ENCODE assay signal across 9 mouse cellular contexts in genomic region chr2:116812869-116813558, GRCm38 (mm10).
DNase-seq lines count a peak whose midpoint lies in the region; ATAC-seq and TF ChIP-seq lines count a peak whose summit lies in the region.
"Had no signal": no experiment of that assay in that cellular context is flagged by ENCODE, and none has a peak within 500 bp of the region (broad histone marks: within the 10 kb centered on the region; RNA-seq: fewer than 3 reads in every experiment).

No protein-coding gene starts in this region.

- H3K4me1 ChIP-seq in lung, embryonic 14.5 days (ENCODE audit: insufficient read depth): no peaks in the 10 kb centered on the region; the same call in 1 of the 2 replicates
- peaks cover 12% of the 10 kb centered on the region for H3K4me1 ChIP-seq in stomach, embryonic 14.5 days (ENCODE audit: control insufficient read depth, insufficient read depth, low read length)

- TF ChIP-seq CTCF in lung, embryonic 14.5 days (IDR thresholded peaks at IDR 0.05; ENCODE audit: low read depth): no peak

- 0 out of 2 replicates have a peak overlapping the region, but pooled peaks have one; percentile 1 for H3K4me2 ChIP-seq in lung, embryonic 14.5 days
- 0 out of 2 replicates have a peak overlapping the region, but pooled peaks have one; percentile 10 for H3K4me2 ChIP-seq in stomach, embryonic 14.5 days (replicated peaks; ENCODE audit: low read depth, low read length)

- DNase-seq in adrenal gland, postnatal 14 days: peak; percentile 5
- no peak for DNase-seq in adrenal gland, postnatal 4 days (ENCODE audit: low spot score in 2 of 2)
- DNase-seq in lung, embryonic 14.5 days: peak; percentile 61
- DNase-seq in lung, postnatal 25 days (ENCODE audit: low spot score): no peak
- peak; percentile 26 to 44 for DNase-seq in kidney, postnatal 25 days
- no peak for DNase-seq in right cerebral cortex, postnatal 25 days
- DNase-seq: right cerebral cortex, adult 18-20 months had no signal

- H3K36me3 ChIP-seq in lung, embryonic 14.5 days (ENCODE audit: insufficient read depth): no peaks in the 10 kb centered on the region
- no peaks in the 10 kb centered on the region for H3K36me3 ChIP-seq in stomach, embryonic 14.5 days (ENCODE audit: control insufficient read depth, insufficient read depth, low read length)

- 25% methylated on average over 13 of the region's 13 CpGs for WGBS in lung, embryonic 14.5 days
- 23% methylated on average over 13 of the region's 13 CpGs for WGBS in stomach, embryonic 14.5 days

- H3K9me3 ChIP-seq in lung, embryonic 14.5 days (ENCODE audit: low read depth, low read length): no peaks in the 10 kb centered on the region
- no peaks in the 10 kb centered on the region for H3K9me3 ChIP-seq in stomach, embryonic 14.5 days (ENCODE audit: control insufficient read depth, low read depth, low read length)

- no peak overlapping the region for H3K4me3 ChIP-seq in lung, embryonic 14.5 days (ENCODE audit: low read depth, low read length)
- no peak overlapping the region for H3K4me3 ChIP-seq in stomach, embryonic 14.5 days (ENCODE audit: low read depth, low read length)

- H3K9ac ChIP-seq in lung, embryonic 14.5 days: no peak overlapping the region
- H3K9ac ChIP-seq in stomach, embryonic 14.5 days (replicated peaks; ENCODE audit: low read depth, low read length): no peak overlapping the region

- H3K27me3 ChIP-seq in lung, embryonic 14.5 days (ENCODE audit: insufficient read depth, low read length): no peaks in the 10 kb centered on the region
- no peaks in the 10 kb centered on the region for H3K27me3 ChIP-seq in stomach, embryonic 14.5 days (ENCODE audit: control insufficient read depth, insufficient read depth, low read length)

- no peak overlapping the region for H3K27ac ChIP-seq in lung, embryonic 14.5 days (ENCODE audit: low read depth)
- H3K27ac ChIP-seq in stomach, embryonic 14.5 days (ENCODE audit: low read length): no peak overlapping the region

- ATAC-seq in lung, embryonic 14.5 days (ENCODE audit: insufficient read depth): peak; percentile 30; the same call in 1 of the 2 replicates
- no peak for ATAC-seq in stomach, embryonic 14.5 days (ENCODE audit: insufficient number of reproducible peaks, insufficient read depth, low FRiP score, low read depth)
- ATAC-seq in megakaryocyte, adult 5-6 weeks (ENCODE audit: poor library complexity, severe bottlenecking): no peak

Comparison
In these comparisons a context has a peak if more than half of its experiments do, and no peak if none do; other contexts are left out.
1. DNase-seq: peak in adrenal gland, postnatal 14 days (single experiment), lung, embryonic 14.5 days (single experiment) and kidney, postnatal 25 days (2 of 2); none in adrenal gland, postnatal 4 days (0 of 2), lung, postnatal 25 days (single experiment) and right cerebral cortex, postnatal 25 days (single experiment).